Mouse (Mus musculus) cerebellum, postnatal 25 days (tissue): ENCODE measurements around the gene Dzip1.

Experiments used
- DNase-seq, 2 experiments: peaks; one replicate each; pipeline ENCODE4 v3.0.0; 2021; ENCODE audit warnings: mixed read lengths in 2 of 2

Dzip1 gene

GRCm38 (mm10) chr14:118831597-118831996 lies 93.7 kb downstream of the Dzip1 start:
- DNase-seq, result no peak

- DNase-seq, result no peak
Observed at GRCm38 (mm10) chr14:118829331-118830095, 95.7 kb downstream of the Dzip1 start.

- no peak for DNase-seq
Observed at GRCm38 (mm10) chr14:118827283-118827904, 97.9 kb downstream of the Dzip1 start.

GRCm38 (mm10) chr14:118826346-118826745 lies 98.9 kb downstream of the Dzip1 start:
- no peak for DNase-seq
